In genomic region chr6:146946327-146947029, GRCm38 (mm10) we compare ENCODE assay signal across 14 mouse cellular contexts. TPM values are rescaled to one million over a fixed set of nuclear protein-coding genes. Genes with fewer than 3 reads are reported as not detected.
DNase-seq lines count a peak whose midpoint lies in the region; ATAC-seq and TF ChIP-seq lines count a peak whose summit lies in the region.
"Had no signal": no experiment of that assay in that cellular context is flagged by ENCODE, and none has a peak within 500 bp of the region (broad histone marks: within the 10 kb centered on the region; RNA-seq: fewer than 3 reads in every experiment).

No protein-coding gene starts in this region.

- H3K4me2 ChIP-seq in liver, embryonic 13.5 days: 0 out of 2 replicates have a peak overlapping the region, but pooled peaks have one; percentile 4
- no peak overlapping the region for H3K4me2 ChIP-seq in forebrain, embryonic 13.5 days
- H3K4me2 ChIP-seq: limb, embryonic 15.5 days; midbrain, embryonic 11.5 days had no signal

- 0 out of 2 replicates have a peak overlapping the region, but pooled peaks have one; percentile 9 for H3K9ac ChIP-seq in liver, embryonic 13.5 days
- no peak overlapping the region for H3K9ac ChIP-seq in forebrain, embryonic 13.5 days
- H3K9ac ChIP-seq: limb, embryonic 15.5 days had no signal

- H3K27ac ChIP-seq in gastrocnemius, adult 2 months: peak overlapping the region; percentile 52
- peak overlapping the region; percentile 50 for H3K27ac ChIP-seq in liver, embryonic 13.5 days
- H3K27ac ChIP-seq in forebrain, embryonic 13.5 days: no peak overlapping the region
- H3K27ac ChIP-seq: left cerebral cortex, adult 2 months; limb, embryonic 15.5 days had no signal

- no peak for TF ChIP-seq POLR2A in lung, adult 2 months (IDR thresholded peaks at IDR 0.05; ENCODE audit: borderline replicate concordance, extremely low read depth, low read depth, low read length)

- 25% methylated on average over 6 of the region's 6 CpGs for WGBS in liver, embryonic 13.5 days (ENCODE audit: insufficient replicate concordance)
- 67% methylated on average over 6 of the region's 6 CpGs for WGBS in forebrain, embryonic 13.5 days
- WGBS in lung, adult 2 months: 61% methylated on average over 6 of the region's 6 CpGs

- intact Hi-C loops in gastrocnemius, adult 2 months (cut with DNase I): loop anchor here (1.0 kb wide), 1 partner anchor 58 kb away; the partner anchor contains the start of gene Ppfibp1
- intact Hi-C loops in gastrocnemius, postnatal 14 days (cut with DNase I; ENCODE audit: low total_unique reads): no loop called here

- H3K27me3 ChIP-seq in liver, embryonic 13.5 days: no peaks in the 10 kb centered on the region
- no peaks in the 10 kb centered on the region for H3K27me3 ChIP-seq in forebrain, embryonic 13.5 days
- H3K27me3 ChIP-seq: limb, embryonic 15.5 days had no signal

- peak; percentile 85 for ATAC-seq in liver, embryonic 13.5 days (ENCODE audit: low read depth)
- ATAC-seq in forebrain, embryonic 13.5 days: no peak
- ATAC-seq: forebrain, embryonic 16.5 days had no signal

- no peaks in the 10 kb centered on the region for H3K9me3 ChIP-seq in liver, embryonic 13.5 days (replicated peaks)
- H3K9me3 ChIP-seq in forebrain, embryonic 13.5 days (replicated peaks): no peaks in the 10 kb centered on the region
- H3K9me3 ChIP-seq: limb, embryonic 15.5 days had no signal

- no peak for DNase-seq in gastrocnemius, adult 2 months
- no peak for DNase-seq in gastrocnemius, postnatal 14 days
- peak; percentile 54 for DNase-seq in MEL-GATA-1-ER (ENCODE audit: extremely low read depth, low read depth)
- DNase-seq in kidney, adult 9 months: peak; percentile 79
- peak; percentile 14 for DNase-seq in liver, embryonic 13.5 days
- no peak for DNase-seq in lung, adult 2 months
- no peak for DNase-seq in layer of hippocampus, postnatal 10 days (ENCODE audit: low spot score in 2 of 2)
- DNase-seq: cerebellum, adult 9-11 months had no signal

- H3K36me3 ChIP-seq in liver, embryonic 13.5 days: no peaks in the 10 kb centered on the region
- H3K36me3 ChIP-seq in forebrain, embryonic 13.5 days (ENCODE audit: poor library complexity, severe bottlenecking): no peaks in the 10 kb centered on the region
- H3K36me3 ChIP-seq: limb, embryonic 15.5 days had no signal

- TF ChIP-seq CTCF in gastrocnemius, adult 2 months (IDR thresholded peaks at IDR 0.05): no peak
- TF ChIP-seq CTCF in lung, adult 2 months (IDR thresholded peaks at IDR 0.05; ENCODE audit: insufficient read depth, low read length): no peak

- H3K4me1 ChIP-seq in liver, embryonic 13.5 days (replicated peaks): peaks cover 55% of the 10 kb centered on the region
- H3K4me1 ChIP-seq in forebrain, embryonic 13.5 days: peaks cover 13% of the 10 kb centered on the region
- peaks cover 18% of the 10 kb centered on the region for H3K4me1 ChIP-seq in lung, adult 2 months (ENCODE audit: control insufficient read depth, insufficient read depth, low read length)

- no peak overlapping the region for H3K4me3 ChIP-seq in gastrocnemius, adult 2 months
- no peak overlapping the region for H3K4me3 ChIP-seq in liver, embryonic 13.5 days (replicated peaks)
- H3K4me3 ChIP-seq in forebrain, embryonic 13.5 days: no peak overlapping the region
- no peak overlapping the region for H3K4me3 ChIP-seq in lung, adult 2 months (replicated peaks; ENCODE audit: extremely low read depth, low read depth, low read length)
- H3K4me3 ChIP-seq: left cerebral cortex, adult 2 months; limb, embryonic 15.5 days had no signal

RNA-seq across cellular contexts. Expression of gene 1700034J05Rik, which starts 7.7 kb away (rescaled TPM):
- total RNA-seq in gastrocnemius, adult 2 months (2021): not detected
- not detected for total RNA-seq in gastrocnemius, postnatal 14 days (2021)
- not detected in 2 replicates for polyA plus RNA-seq in liver, embryonic 13.5 days (2015; fragmentation: Nextera tagmentation; extraction: Ambion mirVana)
- polyA plus RNA-seq in forebrain, embryonic 13.5 days (2015; fragmentation: Nextera tagmentation; extraction: Ambion mirVana): 0.05 and 0.08 TPM in 2 replicates
- polyA plus RNA-seq in lung, adult 2 months (2012; rRNA removed): not detected in 2 replicates
- total RNA-seq in layer of hippocampus, postnatal 10 days (2021): not detected
- total RNA-seq: heart, adult 18-20 months; left cerebral cortex, adult 2 months had no signal
- polyA plus RNA-seq: forebrain, embryonic 16.5 days had no signal

RNA-seq across cellular contexts. Expression of gene Ppfibp1, which starts 58.2 kb away (rescaled TPM):
- total RNA-seq in gastrocnemius, adult 2 months (2021): 10 to 100 TPM; 40.3 to 44.8 TPM
- total RNA-seq in gastrocnemius, postnatal 14 days (2021): 10 to 100 TPM; 43.5 to 49.8 TPM
- polyA plus RNA-seq in liver, embryonic 13.5 days (2015; fragmentation: Nextera tagmentation; extraction: Ambion mirVana): 9.0 and 13.6 TPM in 2 replicates
- polyA plus RNA-seq in forebrain, embryonic 13.5 days (2015; fragmentation: Nextera tagmentation; extraction: Ambion mirVana): 12.7 and 16.5 TPM in 2 replicates
- 26.1 and 35.1 TPM in 2 replicates for polyA plus RNA-seq in lung, adult 2 months (2012; rRNA removed)
- 10 to 100 TPM; 56.5 to 64.7 TPM for total RNA-seq in layer of hippocampus, postnatal 10 days (2021)

Comparison
In these comparisons a context has a peak if more than half of its experiments do, and no peak if none do; other contexts are left out.
1. DNase-seq: peak in MEL-GATA-1-ER (single experiment), kidney, adult 9 months (single experiment) and liver, embryonic 13.5 days (single experiment); none in gastrocnemius, adult 2 months (single experiment), gastrocnemius, postnatal 14 days (single experiment), lung, adult 2 months (single experiment) and layer of hippocampus, postnatal 10 days (0 of 2).